Mouse (Mus musculus) spleen, adult 2 months (tissue): ENCODE results near the gene M1ap.

Source experiments
- CTCF ChIP-seq: fragments of 200-500 bp; IDR thresholded peaks from 2 replicates; pipeline ENCODE4 v1.5.1; 2011; ENCODE audit warnings: mild to moderate bottlenecking, inconsistent platforms; ENCODE audit not compliant: insufficient read depth, insufficient read length, insufficient replicate concordance; ENCODE audit errors: extremely low read depth
- POLR2A ChIP-seq: fragments of 200-500 bp; IDR thresholded peaks from 2 replicates; pipeline ENCODE4 v1.6.1; 2011; ENCODE audit warnings: low read depth, low read length, inconsistent platforms

DNA sequence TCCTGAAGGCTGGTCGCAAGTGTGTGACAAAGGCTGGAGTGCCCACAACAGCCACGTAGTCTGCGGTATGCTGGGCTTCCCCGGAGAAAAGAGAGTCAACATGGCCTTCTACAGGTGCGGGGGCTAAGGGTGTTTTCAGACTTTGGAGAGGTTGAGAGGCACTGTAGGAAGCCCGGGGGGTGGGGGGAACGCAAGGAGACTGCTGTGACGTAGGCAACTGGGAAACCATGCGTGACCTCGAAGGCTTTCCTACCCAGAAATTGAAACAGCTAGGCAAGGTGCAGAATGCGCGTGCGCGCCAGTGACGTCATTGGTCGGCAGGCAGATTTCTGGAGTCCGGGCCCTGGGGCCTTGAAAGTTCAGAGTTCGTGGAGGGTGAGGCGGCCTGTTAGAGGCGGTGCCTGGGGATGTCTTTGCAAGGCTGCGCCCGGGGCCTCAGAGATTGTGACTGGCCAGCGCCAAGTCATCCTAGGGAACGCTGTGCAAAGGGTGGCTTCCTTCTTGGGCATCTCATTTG, 91.9 kb downstream of the M1ap start:
- no peak for TF ChIP-seq CTCF
- TF ChIP-seq POLR2A, result no peak
